8 mouse cellular contexts compared by ENCODE assay signal in genomic region chr16:4558980-4559631, GRCm38 (mm10). TPM values are rescaled to one million over a fixed set of nuclear protein-coding genes. Genes with fewer than 3 reads are reported as not detected.
DNase-seq lines count a peak whose midpoint lies in the region; ATAC-seq and TF ChIP-seq lines count a peak whose summit lies in the region.

No protein-coding gene starts in this region.

- peak; percentile 67 for DNase-seq in CD4-positive, CD25-positive, alpha-beta regulatory T cell, adult 2 months (ENCODE audit: low read depth, low spot score)
- peak; percentile 72 to 83 for DNase-seq in kidney, postnatal 25 days
- peak; percentile 68 for DNase-seq in testis, postnatal 14 days (ENCODE audit: low spot score)

- no peaks in the 10 kb centered on the region for H3K27me3 ChIP-seq in heart, embryonic 12.5 days (replicated peaks)
- no peaks in the 10 kb centered on the region; the same call in 1 of the 2 replicates for H3K27me3 ChIP-seq in liver, embryonic 16.5 days (ENCODE audit: control insufficient read depth, insufficient read depth, low read depth, low read length)
- H3K27me3 ChIP-seq in neural tube, embryonic 14.5 days (ENCODE audit: control insufficient read depth, insufficient read depth, low read length): no peaks in the 10 kb centered on the region

- TF ChIP-seq POLR2A in bone marrow, adult 2 months (IDR thresholded peaks at IDR 0.05; ENCODE audit: borderline replicate concordance, control insufficient read depth, low read depth, low read length): no peak
- TF ChIP-seq POLR2A in embryonic fibroblast, embryonic 13.5 days (IDR thresholded peaks at IDR 0.05; ENCODE audit: low read depth, low read length): peak; percentile 27; the same call in 1 of the 2 replicates

- H3K36me3 ChIP-seq in heart, embryonic 12.5 days: peaks cover 5% of the 10 kb centered on the region; the same call in 1 of the 2 replicates
- no peaks in the 10 kb centered on the region for H3K36me3 ChIP-seq in liver, embryonic 16.5 days (ENCODE audit: control insufficient read depth, insufficient read depth)
- no peaks in the 10 kb centered on the region for H3K36me3 ChIP-seq in neural tube, embryonic 14.5 days (ENCODE audit: control insufficient read depth, insufficient read depth, low read length)

- peak overlapping the region; percentile 91 for H3K9ac ChIP-seq in heart, embryonic 12.5 days
- H3K9ac ChIP-seq in liver, embryonic 16.5 days (ENCODE audit: low read depth, low read length): peak overlapping the region; percentile 80
- peak overlapping the region; percentile 74 for H3K9ac ChIP-seq in neural tube, embryonic 14.5 days (replicated peaks; ENCODE audit: low read depth, low read length)

- TF ChIP-seq CTCF in bone marrow, adult 2 months (IDR thresholded peaks at IDR 0.05; ENCODE audit: control insufficient read depth, insufficient read depth, low read length): no peak
- no peak for TF ChIP-seq CTCF in embryonic fibroblast, embryonic 13.5 days (IDR thresholded peaks at IDR 0.05; ENCODE audit: borderline replicate concordance, insufficient read depth, low read length)

- WGBS in bone marrow, adult 2 months: 0% methylated on average over 43 of the region's 43 CpGs
- WGBS in heart, embryonic 12.5 days: under 1% methylated on average over 43 of the region's 43 CpGs
- under 1% methylated on average over 41 of the region's 43 CpGs for WGBS in liver, embryonic 16.5 days (ENCODE audit: insufficient replicate concordance)
- 0% methylated on average over 43 of the region's 43 CpGs for WGBS in neural tube, embryonic 14.5 days

- H3K4me2 ChIP-seq in heart, embryonic 12.5 days: peak overlapping the region; percentile 96
- peak overlapping the region; percentile 100 for H3K4me2 ChIP-seq in liver, embryonic 16.5 days (ENCODE audit: low read depth, low read length)
- peak overlapping the region; percentile 85 for H3K4me2 ChIP-seq in neural tube, embryonic 14.5 days (ENCODE audit: low read depth, low read length)

- ATAC-seq in heart, embryonic 12.5 days (ENCODE audit: insufficient number of reproducible peaks, low FRiP score): peak; percentile 44
- ATAC-seq in liver, embryonic 16.5 days (ENCODE audit: low read depth): peak; percentile 11
- ATAC-seq in neural tube, embryonic 14.5 days (ENCODE audit: low read depth): peak; percentile 55

- peak overlapping the region; percentile 81 for H3K4me3 ChIP-seq in bone marrow, adult 2 months (replicated peaks; ENCODE audit: control insufficient read depth, low read depth, low read length)
- H3K4me3 ChIP-seq in embryonic fibroblast, embryonic 13.5 days (ENCODE audit: insufficient read depth, low read length): peak overlapping the region; percentile 71
- H3K4me3 ChIP-seq in heart, embryonic 12.5 days: peak overlapping the region; percentile 86
- peak overlapping the region; percentile 77 for H3K4me3 ChIP-seq in liver, embryonic 16.5 days (ENCODE audit: low read depth, low read length)
- H3K4me3 ChIP-seq in neural tube, embryonic 14.5 days (ENCODE audit: low read depth, low read length): peak overlapping the region; percentile 80

- no peaks in the 10 kb centered on the region for H3K9me3 ChIP-seq in heart, embryonic 12.5 days (replicated peaks)
- H3K9me3 ChIP-seq in liver, embryonic 16.5 days (replicated peaks; ENCODE audit: control insufficient read depth, low read length): no peaks in the 10 kb centered on the region
- no peaks in the 10 kb centered on the region for H3K9me3 ChIP-seq in neural tube, embryonic 14.5 days (ENCODE audit: control insufficient read depth, low read length)

- H3K4me1 ChIP-seq in bone marrow, adult 2 months (ENCODE audit: control insufficient read depth, insufficient read depth, low read length): no peaks in the 10 kb centered on the region; the same call in 1 of the 2 replicates
- H3K4me1 ChIP-seq in embryonic fibroblast, embryonic 13.5 days (ENCODE audit: control insufficient read depth, insufficient read depth, low read length): no peaks in the 10 kb centered on the region
- H3K4me1 ChIP-seq in heart, embryonic 12.5 days (replicated peaks): peaks cover 19% of the 10 kb centered on the region
- H3K4me1 ChIP-seq in liver, embryonic 16.5 days (ENCODE audit: control insufficient read depth, low read depth, low read length): peaks cover 53% of the 10 kb centered on the region
- peaks cover 12% of the 10 kb centered on the region for H3K4me1 ChIP-seq in neural tube, embryonic 14.5 days (ENCODE audit: control insufficient read depth, insufficient read depth, low read length)

- peak overlapping the region; percentile 35 for H3K27ac ChIP-seq in bone marrow, adult 2 months (ENCODE audit: control insufficient read depth, insufficient read depth, low read depth, low read length, poor library complexity)
- H3K27ac ChIP-seq in embryonic fibroblast, embryonic 13.5 days (ENCODE audit: insufficient read depth, low read length): no peak overlapping the region
- H3K27ac ChIP-seq in heart, embryonic 12.5 days (ENCODE audit: poor library complexity, severe bottlenecking): peak overlapping the region; percentile 91
- H3K27ac ChIP-seq in liver, embryonic 16.5 days (ENCODE audit: low read length): peak overlapping the region; percentile 91
- peak overlapping the region; percentile 90 for H3K27ac ChIP-seq in neural tube, embryonic 14.5 days (ENCODE audit: low read depth, low read length)

RNA-seq across cellular contexts. Expression of gene Tfap4, which starts 0.5 kb away (rescaled TPM):
- 5.5 and 10.2 TPM in 2 replicates for polyA plus RNA-seq in bone marrow, adult 2 months (2011; ENCODE audit: insufficient read depth, insufficient read length, low replicate concordance, missing spikeins)
- 3.4 and 6.9 TPM in 2 replicates for polyA plus RNA-seq in embryonic fibroblast, embryonic 13.5 days (2011; ENCODE audit: insufficient read length, low read depth, missing spikeins)
- polyA plus RNA-seq in heart, embryonic 12.5 days (2016; fragmentation: Nextera tagmentation; extraction: Ambion mirVana): 8.1 and 8.4 TPM in 2 replicates
- polyA plus RNA-seq in liver, embryonic 16.5 days (2015; fragmentation: Nextera tagmentation; extraction: Ambion mirVana): 4.7 and 4.8 TPM in 2 replicates
- polyA plus RNA-seq in neural tube, embryonic 14.5 days (2014; fragmentation: Nextera tagmentation; extraction: Ambion mirVana): 7.2 and 7.8 TPM in 2 replicates

RNA-seq across cellular contexts. Expression of gene Srl, which starts 17.5 kb away (rescaled TPM):
- 1.2 and 3.0 TPM in 2 replicates for polyA plus RNA-seq in bone marrow, adult 2 months (2011; ENCODE audit: insufficient read depth, insufficient read length, low replicate concordance, missing spikeins)
- polyA plus RNA-seq in embryonic fibroblast, embryonic 13.5 days (2011; ENCODE audit: insufficient read length, low read depth, missing spikeins): 3.9 and 5.9 TPM in 2 replicates
- polyA plus RNA-seq in heart, embryonic 12.5 days (2016; fragmentation: Nextera tagmentation; extraction: Ambion mirVana): 228 and 230 TPM in 2 replicates
- polyA plus RNA-seq in liver, embryonic 16.5 days (2015; fragmentation: Nextera tagmentation; extraction: Ambion mirVana): 2.9 and 4.4 TPM in 2 replicates
- polyA plus RNA-seq in neural tube, embryonic 14.5 days (2014; fragmentation: Nextera tagmentation; extraction: Ambion mirVana): 22.7 and 30.7 TPM in 2 replicates

RNA-seq across cellular contexts. Expression of gene Glis2, which starts 35.4 kb away (rescaled TPM):
- polyA plus RNA-seq in bone marrow, adult 2 months (2011; ENCODE audit: insufficient read depth, insufficient read length, low replicate concordance, missing spikeins): 1.2 and 4.9 TPM in 2 replicates
- polyA plus RNA-seq in embryonic fibroblast, embryonic 13.5 days (2011; ENCODE audit: insufficient read length, low read depth, missing spikeins): 52.2 and 64.0 TPM in 2 replicates
- 24.9 and 25.5 TPM in 2 replicates for polyA plus RNA-seq in heart, embryonic 12.5 days (2016; fragmentation: Nextera tagmentation; extraction: Ambion mirVana)
- polyA plus RNA-seq in liver, embryonic 16.5 days (2015; fragmentation: Nextera tagmentation; extraction: Ambion mirVana): 2.1 and 2.5 TPM in 2 replicates
- 13.2 and 20.3 TPM in 2 replicates for polyA plus RNA-seq in neural tube, embryonic 14.5 days (2014; fragmentation: Nextera tagmentation; extraction: Ambion mirVana)
